Mouse (Mus musculus) heart, postnatal 0 days (tissue): ENCODE data around the gene Plekhb2.

Experiments
- CTCF ChIP-seq: IDR thresholded peaks from 2 replicates; pipeline ENCODE4 v1.5.1; 2016; ENCODE audit warnings: antibody characterized with exemption, control low read depth, low read depth
- EP300 ChIP-seq: IDR thresholded peaks from 2 replicates; pipeline ENCODE4 v1.6.1; 2016; ENCODE audit warnings: antibody characterized with exemption, low read depth

- TF ChIP-seq EP300 = no peak
- no peak for TF ChIP-seq CTCF
These were observed 27.8 kb upstream of the Plekhb2 start for GRCm38 (mm10) chr1:34822003-34822402.
